Mouse (Mus musculus) spleen, adult 2 months (tissue): ENCODE measurements around the gene Gtf2ird2. TPM values are rescaled to one million over a fixed set of nuclear protein-coding genes. Genes with fewer than 3 reads are reported as not detected.

Experiments used
- DNase-seq, 2 experiments: peaks; one replicate each; pipeline versions ENCODE4 v3.0.0 to v3.0.0-alpha.2; 2012 to 2021; ENCODE audit warnings: low spot score in 2 of 2, low read depth in 1 of 2
- H3K27ac ChIP-seq: fragments of 200-500 bp; 2 replicates; pipeline ENCODE4 v1.5.1; 2012; ENCODE audit warnings: low read length, inconsistent platforms; ENCODE audit not compliant: insufficient read depth
- H3K27me3 ChIP-seq: fragments of 200-500 bp; 2 replicates; pipeline ENCODE4 v1.6.1; 2012; ENCODE audit warnings: mild to moderate bottlenecking, moderate library complexity, low read length, inconsistent platforms; ENCODE audit not compliant: control insufficient read depth, insufficient read depth
- H3K36me3 ChIP-seq: fragments of 200-500 bp; 2 replicates; pipeline ENCODE4 v1.6.1; 2012; ENCODE audit warnings: mild to moderate bottlenecking, low read length, inconsistent platforms; ENCODE audit not compliant: control insufficient read depth, insufficient read depth
- H3K4me1 ChIP-seq: fragments of 200-500 bp; 2 replicates; pipeline ENCODE4 v1.6.1; 2011; ENCODE audit warnings: inconsistent platforms; ENCODE audit not compliant: control insufficient read depth, insufficient read depth, insufficient read length
- H3K4me3 ChIP-seq: fragments of 200-500 bp; 2 replicates; pipeline ENCODE4 v1.5.1; 2011; ENCODE audit warnings: mild to moderate bottlenecking, inconsistent platforms; ENCODE audit not compliant: insufficient read depth, insufficient read length; ENCODE audit errors: extremely low read depth
- CTCF ChIP-seq: fragments of 200-500 bp; IDR thresholded peaks from 2 replicates; pipeline ENCODE4 v1.5.1; 2011; ENCODE audit warnings: mild to moderate bottlenecking, inconsistent platforms; ENCODE audit not compliant: insufficient read depth, insufficient read length, insufficient replicate concordance; ENCODE audit errors: extremely low read depth
- POLR2A ChIP-seq: fragments of 200-500 bp; IDR thresholded peaks from 2 replicates; pipeline ENCODE4 v1.6.1; 2011; ENCODE audit warnings: low read depth, low read length, inconsistent platforms
- WGBS: fragments of 180-500 bp; shearing (Covaris S2); methylation state at CpG from one replicate; pipeline ENCODE4 v1.1.7; 2018; 5-methylcytosine and 5-hydroxymethylcytosine counted together
- polyA plus RNA-seq: library from polyadenylated mRNA; depleted of rRNA; stranded (reverse); fragments of >200 nt; gene quantifications from 2 replicates; pipeline ENCODE4 v1.2.3, GENCODE M21; 2012

The Gtf2ird2 gene
- polyA plus RNA-seq, 1 experiment, result 6.4 TPM

DNA sequence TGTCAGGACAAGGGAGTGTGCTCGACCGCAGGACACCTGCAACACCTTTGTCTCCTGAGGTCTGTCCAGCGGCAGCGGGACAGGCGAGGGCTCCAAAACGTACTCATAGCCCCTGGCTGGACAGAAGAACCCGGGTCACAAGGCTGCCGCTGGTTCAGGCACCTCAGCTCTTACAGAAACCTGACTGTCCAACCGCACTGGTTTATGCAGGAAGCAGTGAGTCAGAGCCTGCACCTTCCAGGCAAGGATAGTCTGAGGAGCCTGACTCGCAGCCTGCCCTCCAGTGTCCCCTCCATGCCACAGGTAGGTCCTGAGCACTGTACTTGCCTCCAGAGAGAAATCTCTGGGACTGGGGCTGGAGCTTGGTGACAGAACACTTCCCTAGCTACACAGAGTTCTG, 14.6 kb upstream of the Gtf2ird2 start:
- 96% methylated on average over 10 of the region's 10 CpGs for WGBS
- no peak overlapping the region for H3K4me3 ChIP-seq
- no peak for TF ChIP-seq POLR2A
- no peak for TF ChIP-seq CTCF

DNA sequence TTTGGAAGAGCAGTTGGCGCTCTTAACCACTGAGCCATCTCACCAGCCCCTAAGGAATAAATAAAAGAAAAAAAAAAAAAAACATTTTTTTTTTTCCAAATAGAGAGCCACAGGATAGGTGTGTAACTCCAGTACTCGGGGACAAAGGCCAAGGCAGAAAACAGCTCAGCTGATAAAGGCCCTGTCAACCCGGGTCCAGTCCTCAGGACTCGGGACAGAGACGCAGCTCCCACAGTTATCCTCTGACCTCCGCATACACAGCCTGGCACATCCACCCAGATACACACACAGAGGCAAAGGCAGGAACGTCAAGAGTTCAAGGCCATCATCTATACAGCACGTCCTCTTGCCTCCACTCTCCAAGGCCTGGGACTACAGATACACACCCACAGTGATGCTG, 13.7 kb upstream of the Gtf2ird2 start:
- no peak overlapping the region for H3K27ac ChIP-seq
- no peak overlapping the region for H3K4me3 ChIP-seq
- WGBS, result 89% methylated on average over 8 of the region's 8 CpGs
- H3K27me3 ChIP-seq, result no peaks in the 10 kb centered on the region
- peaks cover 3% of the 10 kb centered on the region; the same call in 1 of the 2 replicates for H3K36me3 ChIP-seq
- no peak for TF ChIP-seq POLR2A
- TF ChIP-seq CTCF, result no peak
- no peak for DNase-seq
- H3K4me1 ChIP-seq, result no peaks in the 10 kb centered on the region

More for the DNA sequence above, 14.6 kb upstream of the Gtf2ird2 start:
- Histone ChIP-seq H3K36me3 (peaks cover 8% of the 10 kb centered on the region; the same call in 1 of the 2 replicates), H3K27ac (no peak overlapping the region), H3K27me3 (no peaks in the 10 kb centered on the region), H3K4me1 (no peaks in the 10 kb centered on the region)
- DNase-seq, result no peak

DNA sequence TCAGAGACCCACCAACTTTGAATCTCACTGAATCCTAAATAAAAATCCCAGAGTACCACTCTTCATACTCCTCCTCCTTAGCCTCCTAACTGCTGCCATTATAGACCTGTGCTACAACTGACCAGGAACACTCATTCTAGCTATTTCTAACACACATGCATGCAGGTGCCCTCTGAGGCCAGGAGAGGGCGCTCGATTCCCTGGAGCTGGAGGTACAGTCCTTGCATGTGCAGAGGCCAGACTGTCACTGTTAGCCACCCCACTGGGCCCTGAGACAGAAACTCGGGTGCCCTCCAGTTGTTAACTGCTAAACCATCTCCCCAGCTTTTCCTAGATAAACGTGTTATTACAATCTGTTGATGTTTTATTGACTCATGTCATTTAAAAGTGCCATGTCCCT, 10.6 kb upstream of the Gtf2ird2 start:
- TF ChIP-seq CTCF (peak; percentile 66; the same call in 1 of the 2 replicates), POLR2A (no peak)
- H3K4me1 ChIP-seq, result no peaks in the 10 kb centered on the region; the same call in 1 of the 2 replicates
- WGBS, result 42% methylated on average over 4 of the region's 4 CpGs
- peaks cover 1% of the 10 kb centered on the region; the same call in 1 of the 2 replicates for H3K36me3 ChIP-seq
- no peak overlapping the region for H3K4me3 ChIP-seq
- no peaks in the 10 kb centered on the region for H3K27me3 ChIP-seq
- peak in 1 of 2 experiments; percentile 25 for DNase-seq
- no peak overlapping the region for H3K27ac ChIP-seq

DNA sequence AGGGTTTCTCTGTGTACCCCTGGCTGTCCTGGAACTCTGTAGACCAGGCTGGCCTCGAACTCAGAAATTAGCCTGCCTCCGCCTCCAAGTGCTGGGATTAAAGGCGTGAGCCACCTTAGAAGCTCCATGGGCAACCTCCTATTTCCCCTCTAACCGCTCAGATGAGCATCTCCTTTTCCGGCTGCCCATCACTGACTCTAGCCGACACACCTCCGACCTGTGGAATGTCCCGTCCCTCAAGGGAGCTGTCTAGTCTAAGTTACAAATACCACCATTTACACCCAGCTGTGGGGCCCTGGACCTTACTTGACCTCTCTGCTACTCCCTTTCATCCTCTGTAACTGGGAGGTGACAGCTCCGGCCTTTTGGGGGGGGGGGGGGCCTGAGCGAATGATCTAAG, 8.1 kb upstream of the Gtf2ird2 start:
- WGBS, result 18% methylated on average over 10 of the region's 10 CpGs
- no peaks in the 10 kb centered on the region for H3K27me3 ChIP-seq
- no peaks in the 10 kb centered on the region; the same call in 1 of the 2 replicates for H3K4me1 ChIP-seq
- DNase-seq, result no peak
- no peak for TF ChIP-seq POLR2A
- TF ChIP-seq CTCF, result no peak
- H3K4me3 ChIP-seq, result peak overlapping the region; percentile 83; the same call in 1 of the 2 replicates
- no peak overlapping the region for H3K27ac ChIP-seq
- H3K36me3 ChIP-seq, result no peaks in the 10 kb centered on the region; the same call in 1 of the 2 replicates

DNA sequence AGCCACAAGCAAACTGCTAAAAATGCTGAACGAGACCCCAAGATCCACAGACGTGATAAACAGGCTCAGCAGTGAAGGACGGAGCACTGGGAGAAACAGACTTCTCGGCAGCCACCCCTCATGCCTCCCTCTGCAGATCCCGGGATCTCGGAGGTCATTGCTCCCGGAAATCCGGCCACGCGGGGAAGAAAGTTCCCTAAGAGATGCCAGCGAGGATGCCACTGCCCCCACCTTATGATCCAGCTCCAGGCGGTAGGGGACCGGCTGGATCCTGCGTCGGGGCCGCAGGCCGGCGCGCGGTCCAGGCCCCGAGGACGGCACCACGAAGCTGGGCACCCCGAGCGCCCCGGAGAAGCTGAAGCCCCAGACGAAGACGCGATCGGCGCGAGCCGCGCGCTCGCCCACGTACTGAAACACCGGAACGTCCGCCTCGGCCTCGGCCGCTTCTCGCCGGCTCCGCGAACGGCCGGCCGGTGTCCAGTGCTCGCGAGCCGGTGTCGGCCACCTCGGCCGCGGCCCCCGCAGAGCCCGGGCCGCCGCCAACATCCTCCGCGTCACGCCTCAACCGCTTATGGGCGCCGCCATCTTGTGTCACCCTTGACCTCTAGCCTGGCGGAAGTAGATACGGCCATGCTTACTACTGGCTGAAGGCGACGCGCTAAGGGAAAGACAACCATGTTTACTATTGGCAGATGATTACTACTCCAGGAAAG, 7.5 kb upstream of the Gtf2ird2 start, which contains the start of gene Rcc1l:
Gene Rcc1l (minus strand): TSS at position 606 of the 713 bp plus-strand sequence.
- DNase-seq, result peak; percentile 75 to 80
- H3K27ac ChIP-seq, result no peak within 1 kb of the TSS
- no peak for TF ChIP-seq POLR2A
- TF ChIP-seq CTCF, result no peak
- H3K4me3 ChIP-seq, result peak within 1 kb of the TSS; percentile 83
- no peaks in the 10 kb centered on the region for H3K27me3 ChIP-seq
- H3K4me1 ChIP-seq, result no peaks in the 10 kb centered on the region; the same call in 1 of the 2 replicates
- under 1% methylated on average over 69 of the region's 72 CpGs for WGBS
- H3K36me3 ChIP-seq, result no peaks in the 10 kb centered on the region

DNA sequence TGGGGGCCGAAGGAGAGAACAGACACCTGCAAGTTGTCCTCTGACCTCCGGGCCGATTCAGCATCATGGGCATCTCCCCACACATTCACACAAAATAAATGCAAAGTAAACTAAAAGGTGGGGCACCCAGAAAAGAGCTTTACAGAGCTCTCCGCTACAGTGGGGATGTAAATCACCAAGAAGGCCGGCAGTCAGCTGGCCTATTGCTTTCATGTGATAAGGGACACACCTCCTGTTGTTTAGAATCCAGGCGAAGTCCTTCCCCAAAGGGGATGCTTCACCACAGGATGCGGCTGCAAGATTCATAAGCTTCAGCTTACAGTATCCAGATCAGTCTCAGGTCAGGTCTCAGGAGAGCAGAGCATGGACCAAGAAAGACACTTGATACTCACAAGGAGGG, 5.3 kb upstream of the Gtf2ird2 start:
- H3K27ac ChIP-seq, result no peak overlapping the region
- no peak for DNase-seq
- H3K4me1 ChIP-seq, result peaks cover 6% of the 10 kb centered on the region; the same call in 1 of the 2 replicates
- H3K36me3 ChIP-seq, result no peaks in the 10 kb centered on the region
- H3K27me3 ChIP-seq, result no peaks in the 10 kb centered on the region
- no peak overlapping the region for H3K4me3 ChIP-seq
- TF ChIP-seq CTCF, result no peak
- WGBS, result 88% methylated on average over 7 of the region's 7 CpGs

DNA sequence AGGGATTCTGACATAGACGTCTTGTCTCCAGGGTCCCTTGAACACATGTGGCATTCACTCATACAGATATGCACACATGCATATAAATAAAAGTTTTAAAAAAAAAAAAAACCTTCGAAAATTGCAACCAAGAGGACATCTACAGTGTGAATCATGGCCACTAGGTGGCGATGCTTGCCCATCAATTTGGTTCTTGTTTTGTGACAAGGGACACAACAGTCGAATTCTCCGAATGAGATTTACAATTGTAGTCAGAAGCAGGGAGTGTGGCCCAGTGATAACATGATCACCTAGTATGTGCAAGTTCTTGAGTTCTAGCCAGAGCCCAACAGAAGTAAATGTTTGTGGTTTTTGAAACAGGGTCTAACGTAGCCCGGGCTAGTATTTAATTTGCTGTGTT, 3.9 kb upstream of the Gtf2ird2 start:
- H3K36me3 ChIP-seq, result no peaks in the 10 kb centered on the region
- H3K4me1 ChIP-seq, result peaks cover 9% of the 10 kb centered on the region
- TF ChIP-seq POLR2A, result no peak
- peak; percentile 59; the same call in 1 of the 2 replicates for TF ChIP-seq CTCF
- peak; percentile 81 to 82 for DNase-seq
- 14% methylated on average over 7 of the region's 7 CpGs for WGBS
- no peak overlapping the region for H3K4me3 ChIP-seq
- no peak overlapping the region for H3K27ac ChIP-seq
- H3K27me3 ChIP-seq, result no peaks in the 10 kb centered on the region
